Mouse (Mus musculus) heart, postnatal 0 days (tissue): ENCODE measurements at regions not wholly inside any gene's neighbourhood (a gene's known extent, or its start where the extent isn't known, plus 50 kb on each side); places are given as distances from the start of the nearest gene placed in this dataset.

ENCODE experiments used
- CTCF ChIP-seq: IDR thresholded peaks from 2 replicates; pipeline ENCODE4 v1.5.1; 2016; ENCODE audit warnings: antibody characterized with exemption, control low read depth, low read depth
- EP300 ChIP-seq: IDR thresholded peaks from 2 replicates; pipeline ENCODE4 v1.6.1; 2016; ENCODE audit warnings: antibody characterized with exemption, low read depth

DNA sequence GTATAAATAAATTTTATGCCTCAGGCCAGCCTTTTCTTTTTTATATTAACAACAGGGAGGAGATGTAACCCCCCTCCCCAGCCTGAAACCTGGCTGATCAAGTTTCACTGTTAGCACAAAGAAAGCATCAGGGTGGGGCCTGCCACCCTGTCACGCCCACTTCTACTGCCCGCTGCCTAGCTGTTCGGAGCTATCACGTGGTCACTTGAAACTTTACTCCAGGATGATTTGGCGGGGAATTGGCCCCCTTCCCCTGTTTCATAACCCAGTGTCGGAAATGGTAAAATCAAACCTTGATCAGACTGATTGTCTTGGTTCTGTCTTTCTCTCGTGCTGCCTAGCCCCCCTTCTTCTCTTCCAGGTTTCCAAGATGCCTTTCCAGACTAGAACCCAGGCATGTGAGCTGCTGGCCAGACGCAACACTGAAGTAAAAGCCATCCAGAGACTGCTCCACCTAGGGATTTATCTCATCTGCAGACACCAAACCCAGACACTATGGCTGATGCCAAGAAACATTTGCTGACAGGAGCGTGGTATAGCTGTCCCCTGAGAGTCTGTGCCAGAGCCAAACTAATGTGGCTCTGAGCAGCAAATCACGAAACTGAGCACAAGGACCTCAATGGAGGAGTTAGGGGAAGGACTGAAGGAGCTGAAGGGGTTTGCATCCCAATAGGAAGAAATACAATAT is 1386.6 kb upstream of the 1700008P02Rik start:
- TF ChIP-seq CTCF (no peak), EP300 (no peak)
